Mouse (Mus musculus) embryonic stem cell, embryonic (primary cell): ENCODE results near the gene Hip1r.

Source experiments
- CTCF ChIA-PET, 4 experiments: fragments of 300-600 bp in 2 of 4; fragments of 350-600 bp in 2 of 4; sonication (Branson Sonifier 250); formaldehyde crosslinking; loops; one replicate each; lab custom pipeline; 2022; ENCODE audit warnings: inconsistent platforms in 2 of 4; lab: Charles Lee
- POLR2A ChIA-PET, 4 experiments: fragments of 300-600 bp in 2 of 4; fragments of 350-600 bp in 2 of 4; sonication (Branson Sonifier 250); formaldehyde crosslinking; loops; one replicate each; lab custom pipeline; 2022; ENCODE audit warnings: antibody characterized with exemption in 4 of 4, inconsistent platforms in 1 of 4; lab: Charles Lee

Hip1r gene

DNA sequence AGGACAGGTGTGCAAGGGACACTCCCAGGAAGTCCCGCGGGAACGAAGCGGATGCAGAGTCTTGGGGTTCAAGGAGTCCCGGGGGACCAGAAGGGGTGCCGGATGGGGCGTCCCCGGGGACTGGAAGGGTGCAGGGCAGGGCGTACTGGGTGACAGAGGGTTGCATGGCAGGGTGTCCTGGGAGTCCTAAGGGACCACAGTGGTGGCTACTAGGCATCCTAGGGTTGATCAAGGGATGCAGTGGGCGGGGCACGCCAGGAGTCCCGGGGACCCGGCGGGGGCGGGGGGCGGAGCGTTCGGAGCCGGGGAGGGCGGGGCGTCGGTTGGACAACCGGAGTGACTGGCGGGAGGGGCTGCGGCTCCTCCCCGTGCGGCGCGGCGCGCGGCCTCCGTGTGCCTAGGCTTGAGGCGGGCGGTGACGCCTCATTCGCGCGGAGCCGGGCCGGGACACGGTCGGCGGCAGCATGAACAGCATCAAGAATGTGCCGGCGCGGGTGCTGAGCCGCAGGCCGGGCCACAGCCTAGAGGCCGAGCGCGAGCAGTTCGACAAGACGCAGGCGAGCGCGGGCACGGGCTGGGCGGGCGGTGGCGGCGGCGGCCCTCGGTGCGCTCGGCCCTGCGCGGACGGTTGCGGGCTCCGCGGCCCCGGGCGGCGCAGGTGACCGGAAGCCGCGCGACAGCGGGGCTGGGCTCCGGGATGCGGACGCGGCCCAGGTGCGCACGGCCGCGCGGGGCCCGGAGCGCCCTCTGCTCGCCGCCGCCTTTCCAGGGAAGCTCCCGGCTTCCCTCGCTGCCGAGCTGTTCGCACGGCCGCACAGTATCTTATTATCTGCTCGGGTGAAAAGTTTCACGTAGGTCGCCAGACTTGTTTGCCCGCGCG lies at the start of gene Hip1r:
Gene Hip1r (plus strand): TSS at position 330 of the 880 bp plus-strand sequence.
- ChIA-PET POLR2A (interaction anchor here in 1 of 4 experiments (0.8 to 1.1 kb wide), 4 partner anchors 9 to 24 kb away, joined by 3 to 4 read pairs (median 4); no protein-coding TSS in a partner anchor), CTCF (interaction anchor here in 2 of 4 experiments (1.1 to 1.3 kb wide), 2 partner anchors 23 to 112 kb away, joined by 3 read pairs; no protein-coding TSS in a partner anchor)

DNA sequence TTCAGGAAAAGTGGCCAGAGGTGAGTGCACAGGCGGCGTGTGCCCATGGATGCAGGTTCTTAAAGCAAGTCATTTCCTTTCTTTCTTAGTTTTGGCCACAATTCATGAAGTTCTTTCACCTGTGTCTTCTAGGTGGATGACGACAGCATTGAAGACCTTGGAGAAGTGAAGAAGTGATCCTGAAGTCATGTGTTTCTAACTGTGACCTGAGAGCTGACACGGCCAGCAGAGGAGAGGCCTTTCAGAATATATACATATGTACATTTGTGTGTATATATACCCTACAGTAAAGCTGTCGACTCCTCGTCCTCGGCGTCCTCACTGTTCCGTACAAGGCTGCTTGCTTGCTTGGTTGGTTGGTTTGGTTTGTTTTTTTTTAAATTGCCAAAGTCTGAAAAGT lies 46.3 kb upstream of the Hip1r start, which contains the start of gene Gm43518:
Gene Gm43518 (plus strand): TSS at position 301 of the 400 bp plus-strand sequence.
- ChIA-PET POLR2A (interaction anchor here in 1 of 4 experiments (0.9 to 1.2 kb wide), 2 partner anchors 11 to 17 kb away, joined by 4 to 5 read pairs; no protein-coding TSS in a partner anchor), CTCF (interaction anchor here in 1 of 4 experiments (0.7 kb wide), 1 partner anchor 47 kb away, joined by 3 read pairs; no protein-coding TSS in a partner anchor)

- POLR2A ChIA-PET = interaction anchor here in 3 of 4 experiments (0.5 to 2.0 kb wide), 28 partner anchors 8 to 762 kb away, joined by 3 to 8 read pairs (median 4); partner anchors contain the start of genes Vps37b (in 2 of the 3), 2810006K23Rik (in 1 of the 3), Abcb9 (in 1 of the 3) and Denr (in 1 of the 3)
- CTCF ChIA-PET = interaction anchor here in 2 of 4 experiments (0.5 to 1.2 kb wide), 8 partner anchors 11 to 553 kb away, joined by 3 to 4 read pairs (median 3); partner anchors contain the start of genes Abcb9 (in 1 of the 2), Denr (in 1 of the 2) and Snrnp35 (in 1 of the 2)
Measured at GRCm38 (mm10) chr5:123930508-123930989, 42.9 kb upstream of the Hip1r start, which contains the start of gene Ccdc62. Ccdc62 (plus strand) TSS chr5:123930679.

DNA sequence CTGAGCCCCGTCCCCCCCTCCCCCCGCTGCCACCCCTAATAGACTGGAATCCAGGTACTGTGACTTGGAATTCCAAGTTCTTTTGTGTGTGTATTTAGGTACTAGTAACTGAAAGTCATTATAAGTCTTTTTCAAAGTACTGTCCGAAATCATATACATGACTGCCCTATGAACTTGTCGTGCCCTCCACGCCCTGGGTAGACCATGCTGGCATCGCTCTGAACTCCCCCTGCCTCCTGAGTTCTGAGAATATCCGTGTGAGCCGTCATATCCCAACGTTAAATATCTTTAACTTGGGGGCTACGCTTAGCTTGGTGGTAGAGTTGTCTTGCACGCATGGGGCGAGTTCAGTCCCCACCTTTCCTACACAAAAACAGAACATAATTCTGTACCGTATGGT lies 42.3 kb upstream of the Hip1r start:
- ChIA-PET POLR2A (interaction anchor here in 3 of 4 experiments (0.5 to 2.0 kb wide), 27 partner anchors 10 to 763 kb away, joined by 3 to 8 read pairs (median 4); partner anchors contain the start of genes Vps37b (in 2 of the 3), 2810006K23Rik (in 1 of the 3), Abcb9 (in 1 of the 3) and Denr (in 1 of the 3)), CTCF (interaction anchor here in 2 of 4 experiments (0.6 to 1.2 kb wide), 3 partner anchors 87 to 165 kb away, joined by 3 to 4 read pairs (median 3); partner anchors contain the start of gene Abcb9 (in 1 of the 2))

- CTCF ChIA-PET = interaction anchor here in 2 of 4 experiments (1.0 to 2.1 kb wide), 3 partner anchors 23 to 152 kb away, joined by 4 to 12 read pairs (median 9); no protein-coding TSS in a partner anchor
- POLR2A ChIA-PET = interaction anchor here in 3 of 4 experiments (0.5 to 1.4 kb wide), 7 partner anchors 9 to 395 kb away, joined by 3 to 4 read pairs (median 3); partner anchors contain the start of genes 2810006K23Rik (in 1 of the 3) and Mphosph9 (in 1 of the 3)
Measured at GRCm38 (mm10) chr5:123932927-123933326, 40.5 kb upstream of the Hip1r start.

- ChIA-PET POLR2A (interaction anchor here in 3 of 4 experiments (0.5 to 1.6 kb wide), 14 partner anchors 10 to 394 kb away, joined by 3 to 8 read pairs (median 3); partner anchors contain the start of genes 2810006K23Rik (in 1 of the 3), Abcb9 (in 1 of the 3) and Mphosph9 (in 1 of the 3)), CTCF (interaction anchor here in 3 of 4 experiments (0.8 to 2.1 kb wide), 15 partner anchors 8 to 178 kb away, joined by 3 to 14 read pairs (median 5); no protein-coding TSS in a partner anchor)
Measured at GRCm38 (mm10) chr5:123933556-123933955, 39.9 kb upstream of the Hip1r start.

DNA sequence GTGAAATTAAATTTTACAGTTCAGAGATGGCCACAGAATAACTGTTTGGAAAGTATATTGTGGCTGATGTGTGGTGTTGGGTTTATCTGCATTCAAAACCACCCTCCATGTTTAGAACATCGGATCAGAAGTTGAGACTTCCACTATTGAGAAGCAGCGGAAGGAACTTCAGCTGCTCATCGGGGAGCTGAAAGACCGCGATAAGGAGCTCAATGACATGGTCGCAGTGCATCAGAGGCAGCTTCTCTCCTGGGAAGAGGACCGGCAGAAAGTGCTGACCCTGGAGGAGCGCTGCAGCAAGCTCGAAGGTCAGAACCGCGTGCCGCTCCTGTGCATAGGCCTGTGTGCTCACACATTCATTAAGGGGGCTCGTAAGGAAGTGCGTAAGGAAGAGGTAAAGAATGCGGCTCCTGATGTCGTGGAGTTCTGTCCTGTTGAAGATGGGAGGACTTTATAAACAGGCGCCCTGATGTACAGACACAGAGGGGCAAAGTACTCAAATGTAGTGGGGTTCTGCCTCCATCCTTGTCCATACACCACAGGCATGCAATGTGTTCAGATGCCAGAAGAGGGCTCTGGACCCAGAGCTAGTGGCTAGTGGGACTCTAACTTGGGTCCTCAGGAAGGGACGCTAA lies 39.4 kb upstream of the Hip1r start:
- ChIA-PET POLR2A (interaction anchor here in 3 of 4 experiments (0.6 to 1.6 kb wide), 13 partner anchors 24 to 393 kb away, joined by 3 to 8 read pairs (median 3); partner anchors contain the start of genes 2810006K23Rik (in 1 of the 3), Abcb9 (in 1 of the 3) and Mphosph9 (in 1 of the 3)), CTCF (interaction anchor here (0.5 to 2.1 kb wide), 22 partner anchors 8 to 462 kb away, joined by 3 to 14 read pairs (median 4); no protein-coding TSS in a partner anchor)

DNA sequence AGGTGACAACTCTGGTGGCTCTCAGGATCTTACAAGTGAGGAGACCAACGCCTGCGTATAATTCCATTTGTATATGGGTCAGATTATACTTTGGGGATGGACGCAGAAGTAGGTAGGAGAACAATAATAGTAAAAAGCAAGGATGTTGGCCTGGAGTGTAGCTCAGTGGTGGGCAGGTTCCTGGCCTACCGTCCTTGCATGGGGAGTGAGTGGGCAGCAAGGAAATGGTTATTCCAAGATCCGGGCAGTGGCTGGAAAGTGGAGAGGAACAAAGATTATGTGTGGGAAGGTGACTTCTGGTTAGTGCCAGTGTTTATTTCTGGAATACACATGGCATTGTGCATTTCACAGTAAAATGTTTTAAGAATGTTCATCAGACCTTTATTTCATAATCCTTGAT lies 37.5 kb upstream of the Hip1r start:
- POLR2A ChIA-PET = interaction anchor here in 1 of 4 experiments (1.6 kb wide), 1 partner anchor 140 kb away, joined by 3 read pairs; no protein-coding TSS in a partner anchor

GRCm38 (mm10) chr5:123938479-123938878 lies 34.9 kb upstream of the Hip1r start:
- ChIA-PET CTCF (no interaction called here), POLR2A (interaction anchor here in 2 of 4 experiments (0.6 to 1.5 kb wide), 5 partner anchors 9 to 1887 kb away, joined by 3 to 6 read pairs (median 3); partner anchors contain the start of gene Ccdc62 (in 1 of the 2))

More for the DNA sequence above, 37.5 kb upstream of the Hip1r start:
- CTCF ChIA-PET = interaction anchor here in 1 of 4 experiments (0.6 kb wide), 1 partner anchor 360 kb away, joined by 4 read pairs; no protein-coding TSS in a partner anchor

- ChIA-PET POLR2A (no interaction called here), CTCF (interaction anchor here in 2 of 4 experiments (1.0 to 1.8 kb wide), 2 partner anchors 56 to 139 kb away, joined by 3 to 5 read pairs; no protein-coding TSS in a partner anchor)
Measured at GRCm38 (mm10) chr5:123946546-123946945, 26.9 kb upstream of the Hip1r start.

GRCm38 (mm10) chr5:123947041-123947761 lies 26.2 kb upstream of the Hip1r start:
- POLR2A ChIA-PET = no interaction called here
- CTCF ChIA-PET = interaction anchor here in 1 of 4 experiments (1.0 kb wide), 1 partner anchor 55 kb away, joined by 3 read pairs; no protein-coding TSS in a partner anchor

GRCm38 (mm10) chr5:123952365-123953045 lies 20.9 kb upstream of the Hip1r start:
- POLR2A ChIA-PET = interaction anchor here in 1 of 4 experiments (0.5 to 0.6 kb wide), 2 partner anchors 41 to 1128 kb away, joined by 3 read pairs; no protein-coding TSS in a partner anchor
- CTCF ChIA-PET = no interaction called here

DNA sequence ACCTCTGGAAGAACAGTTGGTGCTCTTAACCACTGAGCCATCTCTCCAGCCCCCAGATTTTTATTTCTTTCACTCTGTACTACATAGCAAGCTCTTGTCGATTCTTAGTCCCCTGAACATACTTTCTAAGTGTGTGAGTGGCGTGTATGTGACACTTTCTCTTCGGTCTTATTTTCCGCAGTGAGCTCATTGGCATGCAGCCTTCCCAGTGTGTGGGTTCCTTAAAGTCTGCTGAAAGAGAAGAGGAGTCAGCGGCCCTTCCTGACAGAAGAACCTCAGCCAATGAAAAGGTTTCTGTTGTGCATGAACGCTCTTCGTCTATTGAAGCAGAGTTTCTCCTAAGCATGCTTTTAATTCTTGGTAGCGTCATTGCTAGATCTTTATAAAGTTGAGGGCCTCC lies 16.2 kb upstream of the Hip1r start:
- POLR2A ChIA-PET = interaction anchor here in 1 of 4 experiments (0.5 to 0.9 kb wide), 2 partner anchors 18 to 681 kb away, joined by 3 read pairs; no protein-coding TSS in a partner anchor

DNA sequence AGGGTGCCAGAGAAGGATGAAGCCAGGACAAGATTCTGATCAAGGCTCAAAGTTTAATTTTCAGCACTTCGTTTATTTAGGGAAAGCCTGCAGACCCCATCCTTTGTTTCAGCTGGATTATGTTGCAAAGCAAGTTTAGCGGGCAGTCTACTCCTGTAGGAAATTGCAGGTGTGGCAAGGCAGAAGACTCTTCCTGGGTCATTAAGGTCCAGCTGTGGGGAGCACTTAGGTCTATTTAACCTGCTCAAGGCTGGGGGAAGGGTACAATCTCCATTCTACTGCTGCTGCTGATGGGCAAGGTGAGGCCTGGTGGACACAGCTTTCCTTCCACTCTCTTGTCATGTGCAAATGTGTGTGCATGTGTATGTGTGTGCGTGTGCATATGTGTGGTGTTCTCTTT lies 14.4 kb upstream of the Hip1r start:
- ChIA-PET POLR2A (interaction anchor here in 1 of 4 experiments (2.2 kb wide), 1 partner anchor 108 kb away, joined by 6 read pairs; no protein-coding TSS in a partner anchor), CTCF (interaction anchor here in 1 of 4 experiments (0.6 kb wide), 1 partner anchor 592 kb away, joined by 4 read pairs; no protein-coding TSS in a partner anchor)

More for the DNA sequence above, 16.2 kb upstream of the Hip1r start:
- CTCF ChIA-PET = interaction anchor here in 1 of 4 experiments (0.6 kb wide), 1 partner anchor 263 kb away, joined by 3 read pairs; no protein-coding TSS in a partner anchor

- ChIA-PET POLR2A (interaction anchor here in 1 of 4 experiments (2.2 kb wide), 1 partner anchor 107 kb away, joined by 6 read pairs; no protein-coding TSS in a partner anchor), CTCF (no interaction called here)
Measured at GRCm38 (mm10) chr5:123960129-123960528, 13.3 kb upstream of the Hip1r start.
